Comparison of ENCODE assay signal across 19 mouse cellular contexts in the genomic region with DNA sequence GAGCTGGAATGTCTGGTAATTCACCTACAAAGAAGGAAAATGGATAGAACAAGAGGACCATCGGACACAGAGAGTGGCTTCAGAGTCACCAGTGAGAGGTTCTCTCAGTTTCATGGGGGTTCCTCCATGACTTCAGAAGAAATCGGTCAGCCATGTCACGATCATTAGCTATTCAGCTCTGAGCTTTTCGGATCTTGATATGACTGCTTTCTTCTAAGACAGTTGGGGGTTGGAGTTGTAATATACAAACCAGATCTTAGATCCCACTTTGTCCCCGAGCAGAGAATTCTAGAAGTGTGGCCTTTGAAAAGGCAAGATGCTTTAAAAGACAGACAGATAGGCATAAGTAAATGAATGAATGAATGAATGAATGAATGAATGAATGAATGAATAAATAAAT.
A peak's percentile ranks its signal among the peaks of the same experiment; 100 is the strongest.
DNase-seq lines count a peak whose midpoint lies in the region; ATAC-seq and TF ChIP-seq lines count a peak whose summit lies in the region.
"Had no signal": no experiment of that assay in that cellular context is flagged by ENCODE, and none has a peak within 500 bp of the region (broad histone marks: within the 10 kb centered on the region; RNA-seq: fewer than 3 reads in every experiment).

No protein-coding gene starts in this region.

- no peaks in the 10 kb centered on the region for H3K79me2 ChIP-seq in CH12.LX (replicated peaks; ENCODE audit: control insufficient read depth, extremely low read depth, insufficient read depth, poor library complexity, severe bottlenecking)

- peaks cover 14% of the 10 kb centered on the region for H3K27me3 ChIP-seq in hindbrain, embryonic 10.5 days (ENCODE audit: insufficient read depth, poor library complexity, severe bottlenecking)
- no peaks in the 10 kb centered on the region for H3K27me3 ChIP-seq in hindbrain, embryonic 16.5 days (replicated peaks; ENCODE audit: control insufficient read depth, insufficient read depth, low read length)
- peaks cover 6% of the 10 kb centered on the region for H3K27me3 ChIP-seq in CH12.LX (replicated peaks)
- H3K27me3 ChIP-seq in intestine, embryonic 15.5 days (replicated peaks), result 0 out of 2 replicates have a peak, but pooled peaks cover 3% of the 10 kb centered on the region

- TF ChIP-seq POLR2A in CH12.LX (IDR thresholded peaks at IDR 0.05; ENCODE audit: low read depth, low read length), result no peak

- no peak overlapping the region for H3K4me2 ChIP-seq in hindbrain, embryonic 16.5 days (ENCODE audit: low read length)
- no peak overlapping the region for H3K4me2 ChIP-seq in CH12.LX (ENCODE audit: insufficient read depth, low read depth, poor library complexity, severe bottlenecking)
- no peak overlapping the region for H3K4me2 ChIP-seq in intestine, embryonic 15.5 days (replicated peaks)

- TF ChIP-seq RAD21 in CH12.LX (IDR thresholded peaks at IDR 0.05; ENCODE audit: low read depth, low read length), result no peak

- H3K4me3 ChIP-seq in hindbrain, embryonic 10.5 days, result no peak overlapping the region
- no peak overlapping the region for H3K4me3 ChIP-seq in hindbrain, embryonic 16.5 days (ENCODE audit: low read length)
- no peak overlapping the region for H3K4me3 ChIP-seq in CH12.LX (replicated peaks in 1 of 3; ENCODE audit: low read depth in 2 of 3, low read length in 2 of 3, poor library complexity in 1 of 3)
- H3K4me3 ChIP-seq in intestine, embryonic 15.5 days (replicated peaks), result no peak overlapping the region

- no peak overlapping the region for H3K9ac ChIP-seq in hindbrain, embryonic 16.5 days (ENCODE audit: low read depth, low read length)
- H3K9ac ChIP-seq in CH12.LX (ENCODE audit: insufficient read depth, low read depth), result no peak overlapping the region
- H3K9ac ChIP-seq in intestine, embryonic 15.5 days, result no peak overlapping the region

- TF ChIP-seq EP300 in CH12.LX (IDR thresholded peaks at IDR 0.05; ENCODE audit: low read length), result peak; percentile 69

- H3K36me3 ChIP-seq in hindbrain, embryonic 10.5 days, result no peaks in the 10 kb centered on the region
- no peaks in the 10 kb centered on the region for H3K36me3 ChIP-seq in hindbrain, embryonic 16.5 days (ENCODE audit: control insufficient read depth, insufficient read depth, low read length)
- no peaks in the 10 kb centered on the region for H3K36me3 ChIP-seq in CH12.LX (replicated peaks in 1 of 2; ENCODE audit: control insufficient read depth in 1 of 2, insufficient read depth in 1 of 2, low read length in 1 of 2)
- H3K36me3 ChIP-seq in intestine, embryonic 15.5 days, result no peaks in the 10 kb centered on the region
- H3K36me3 ChIP-seq: G1E had no signal

- DNase-seq in hindbrain, embryonic 10.5 days (ENCODE audit: low spot score), result no peak
- peak; percentile 33 for DNase-seq in CH12.LX (ENCODE audit: extremely low read depth)
- DNase-seq: adrenal gland, adult 2 months; adrenal gland, adult 8-10 months; adrenal gland, postnatal 10 days; adrenal gland, postnatal 14 days; adrenal gland, postnatal 25 days; adrenal gland, postnatal 36 days; B cell, adult 2 months; cerebellum, adult 11 months; cerebellum, adult 11-12 months; cerebellum, adult 18-20 months; cerebellum, adult 2 months had no signal

- no peaks in the 10 kb centered on the region for H3K9me3 ChIP-seq in hindbrain, embryonic 10.5 days
- H3K9me3 ChIP-seq in hindbrain, embryonic 16.5 days (ENCODE audit: control insufficient read depth, low read length), result no peaks in the 10 kb centered on the region
- H3K9me3 ChIP-seq in CH12.LX (replicated peaks; ENCODE audit: low read length), result no peaks in the 10 kb centered on the region
- no peaks in the 10 kb centered on the region for H3K9me3 ChIP-seq in intestine, embryonic 15.5 days
- H3K9me3 ChIP-seq: G1E had no signal

- dilution Hi-C loops in CH12.LX (cut with MboI; ENCODE audit: extremely low pct_ligation_motif_present, extremely low pct_unique_long_range_greater_than_20kb, low sequenced_read_pairs), result no loop called here

- TF ChIP-seq CTCF in CH12.LX (conservative IDR thresholded peaks at IDR 0.05 in 1 of 2, IDR thresholded peaks at IDR 0.05 in 1 of 2; ENCODE audit: low read depth in 2 of 2, low read length in 2 of 2), result no peak

- WGBS in hindbrain, embryonic 10.5 days, result 87% methylated on average over 5 of the region's 5 CpGs
- WGBS in hindbrain, embryonic 16.5 days, result 86% methylated on average over 5 of the region's 5 CpGs
- 87% methylated on average over 5 of the region's 5 CpGs for WGBS in intestine, embryonic 15.5 days

- peaks cover 17% of the 10 kb centered on the region for H3K4me1 ChIP-seq in hindbrain, embryonic 10.5 days (replicated peaks)
- H3K4me1 ChIP-seq in hindbrain, embryonic 16.5 days (ENCODE audit: control insufficient read depth, insufficient read depth, low read depth, low read length), result no peaks in the 10 kb centered on the region
- H3K4me1 ChIP-seq in CH12.LX (ENCODE audit: control insufficient read depth in 1 of 2, insufficient read depth in 2 of 2), result peaks cover 2 to 62% of the 10 kb centered on the region in 2 experiments; a peak in 3 of 4 replicates
- no peaks in the 10 kb centered on the region for H3K4me1 ChIP-seq in intestine, embryonic 15.5 days (replicated peaks)

- H3K27ac ChIP-seq in hindbrain, embryonic 10.5 days, result peak overlapping the region; percentile 18; the same call in 1 of the 2 replicates
- no peak overlapping the region for H3K27ac ChIP-seq in hindbrain, embryonic 16.5 days (ENCODE audit: low read depth, low read length)
- no peak overlapping the region for H3K27ac ChIP-seq in CH12.LX (ENCODE audit: insufficient read depth, low read depth)
- no peak overlapping the region for H3K27ac ChIP-seq in intestine, embryonic 15.5 days

- ATAC-seq in hindbrain, embryonic 16.5 days, result no peak
- no peak for ATAC-seq in intestine, embryonic 15.5 days
- ATAC-seq: activated CD4-positive, CD25-positive, alpha-beta regulatory T cell, adult 4 months; CD4-positive, CD25-positive, alpha-beta regulatory T cell, adult 4 months; Patski had no signal

- in situ Hi-C loops in CH12.LX (cut with MboI; ENCODE audit: low pct_ligation_motif_present, low pct_unique_long_range_greater_than_20kb, low sequenced_read_pairs), result no loop called here

TF ChIP-seq in CH12.LX, 34 proteins besides CTCF, POLR2A, EP300 and RAD21:
- TF ChIP-seq E2F4 (IDR thresholded peaks at IDR 0.05; ENCODE audit: insufficient replicate concordance, low read depth, low read length) (no peak), RCOR1 (conservative IDR thresholded peaks at IDR 0.05; ENCODE audit: low read depth, low read length) (no peak), NELFE (IDR thresholded peaks at IDR 0.05; ENCODE audit: low read depth, low read length) (no peak), BHLHE40 (IDR thresholded peaks at IDR 0.05; ENCODE audit: low read depth, low read length) (peak; percentile 33; the same call in 1 of the 2 replicates), JUND (conservative IDR thresholded peaks at IDR 0.05; ENCODE audit: low read depth, low read length) (peak; percentile 47; the same call in 1 of the 2 replicates), JUN (IDR thresholded peaks at IDR 0.05; ENCODE audit: insufficient read depth, low read depth, low read length) (0 out of 2 replicates have a peak, but pooled peaks have one; percentile 7), MYC (IDR thresholded peaks at IDR 0.05; ENCODE audit: low read depth, low read length) (no peak), UBTF (IDR thresholded peaks at IDR 0.05; ENCODE audit: low read depth, low read length) (no peak), ETS1 (conservative IDR thresholded peaks at IDR 0.05; ENCODE audit: low read depth, low read length) (peak; percentile 20; the same call in 1 of the 2 replicates), USF2 (conservative IDR thresholded peaks at IDR 0.05; ENCODE audit: low read depth, low read length) (no peak), CHD2 (IDR thresholded peaks at IDR 0.05; ENCODE audit: low read length) (0 out of 2 replicates have a peak, but pooled peaks have one; percentile 38), MAX (IDR thresholded peaks at IDR 0.05; ENCODE audit: low read length) (no peak), GABPA (IDR thresholded peaks at IDR 0.05; ENCODE audit: insufficient replicate concordance, low read depth, low read length) (no peak), HCFC1 (IDR thresholded peaks at IDR 0.05; ENCODE audit: low read depth, low read length) (no peak), KAT2A (IDR thresholded peaks at IDR 0.05; ENCODE audit: insufficient replicate concordance, low read length) (no peak), NRF1 (IDR thresholded peaks at IDR 0.05; ENCODE audit: low read depth, low read length) (no peak), IRF4 (IDR thresholded peaks at IDR 0.05; ENCODE audit: low read depth, low read length) (peak; percentile 65; the same call in 1 of the 2 replicates), MAFK (IDR thresholded peaks at IDR 0.05; ENCODE audit: insufficient replicate concordance, low read length) (no peak), TCF12 (IDR thresholded peaks at IDR 0.05; ENCODE audit: low read depth, low read length) (0 out of 2 replicates have a peak, but pooled peaks have one; percentile 20)
